Mouse (Mus musculus) lung, embryonic 16.5 days (tissue): Measurements from ENCODE around the gene Med12. TPM values are rescaled to one million over a fixed set of nuclear protein-coding genes. Genes with fewer than 3 reads are reported as not detected.
"Not testable (repeated sequence)": the region's sequence is repeated elsewhere in the genome, so short reads cannot be mapped to it uniquely, and the experiment has no call there.

ENCODE experiments used
- ATAC-seq: fragments of 200-750 bp; cut with Nextera tagmentation; 2 replicates; pipeline ENCODE4 v1.8.0; 2017; ENCODE audit warnings: low read depth, mild to moderate bottlenecking, moderate library complexity
- H3K27ac ChIP-seq: fragments of 300-500 bp; sonication (generic); 2 replicates; pipeline ENCODE4 v1.5.1; 2014; ENCODE audit warnings: mild to moderate bottlenecking, control low read depth, low read length
- H3K27me3 ChIP-seq: fragments of 300-500 bp; sonication (generic); 2 replicates; pipeline ENCODE4 v1.6.1; 2014; ENCODE audit warnings: low read depth, low read length, mixed read lengths; ENCODE audit not compliant: control insufficient read depth, insufficient read depth
- H3K36me3 ChIP-seq: fragments of 300-500 bp; sonication (generic); 2 replicates; pipeline ENCODE4 v1.6.1; 2014; ENCODE audit warnings: low read length; ENCODE audit not compliant: control insufficient read depth, insufficient read depth
- H3K4me1 ChIP-seq: fragments of 300-500 bp; sonication (generic); replicated peaks from 2 replicates; pipeline ENCODE4 v1.6.1; 2014; ENCODE audit warnings: low read length, mixed read lengths; ENCODE audit not compliant: control insufficient read depth, insufficient read depth
- H3K4me2 ChIP-seq: fragments of 300-500 bp; sonication (generic); 2 replicates; pipeline ENCODE4 v1.6.1; 2014; ENCODE audit warnings: low read depth, low read length, control low read depth
- H3K4me3 ChIP-seq: fragments of 300-500 bp; sonication (generic); 2 replicates; pipeline ENCODE4 v1.5.1; 2014; ENCODE audit warnings: mild to moderate bottlenecking, low read length, control low read depth
- H3K9ac ChIP-seq: fragments of 300-500 bp; sonication (generic); 2 replicates; pipeline ENCODE4 v1.6.1; 2014; ENCODE audit warnings: low read length, control low read depth
- H3K9me3 ChIP-seq: fragments of 300-500 bp; sonication (generic); 2 replicates; pipeline ENCODE4 v1.6.1; 2016; ENCODE audit warnings: low read length; ENCODE audit not compliant: control insufficient read depth
- WGBS: fragments of 180-500 bp; shearing (Covaris S2); extraction: QIAGEN DNeasy Blood & Tissue Kit; methylation state at CpG from one replicate; pipeline ENCODE4 v1.1.7; 2014; 5-methylcytosine and 5-hydroxymethylcytosine counted together
- polyA plus RNA-seq: library from polyadenylated mRNA; unstranded; fragments of >200 nt; fragmentation: Nextera tagmentation; extraction: Ambion mirVana; gene quantifications from 2 replicates; pipeline ENCODE4 v1.2.1, GENCODE M21; 2015

Med12 gene
- polyA plus RNA-seq, 1 experiment from 2014 or later, result 34.2 TPM

- H3K4me1 ChIP-seq, result no peaks in the 10 kb centered on the region
- no peak overlapping the region for H3K27ac ChIP-seq
- no peaks in the 10 kb centered on the region for H3K36me3 ChIP-seq
- H3K4me2 ChIP-seq, result no peak overlapping the region
- no peaks in the 10 kb centered on the region for H3K27me3 ChIP-seq
- WGBS, result 82% methylated on average over 11 of the region's 12 CpGs
- no peak overlapping the region for H3K9ac ChIP-seq
- H3K4me3 ChIP-seq, result no peak overlapping the region
- no peak for ATAC-seq
- no peaks in the 10 kb centered on the region for H3K9me3 ChIP-seq
Observed at GRCm38 (mm10) chrX:101319775-101320174, 45.9 kb downstream of the Med12 start.

DNA sequence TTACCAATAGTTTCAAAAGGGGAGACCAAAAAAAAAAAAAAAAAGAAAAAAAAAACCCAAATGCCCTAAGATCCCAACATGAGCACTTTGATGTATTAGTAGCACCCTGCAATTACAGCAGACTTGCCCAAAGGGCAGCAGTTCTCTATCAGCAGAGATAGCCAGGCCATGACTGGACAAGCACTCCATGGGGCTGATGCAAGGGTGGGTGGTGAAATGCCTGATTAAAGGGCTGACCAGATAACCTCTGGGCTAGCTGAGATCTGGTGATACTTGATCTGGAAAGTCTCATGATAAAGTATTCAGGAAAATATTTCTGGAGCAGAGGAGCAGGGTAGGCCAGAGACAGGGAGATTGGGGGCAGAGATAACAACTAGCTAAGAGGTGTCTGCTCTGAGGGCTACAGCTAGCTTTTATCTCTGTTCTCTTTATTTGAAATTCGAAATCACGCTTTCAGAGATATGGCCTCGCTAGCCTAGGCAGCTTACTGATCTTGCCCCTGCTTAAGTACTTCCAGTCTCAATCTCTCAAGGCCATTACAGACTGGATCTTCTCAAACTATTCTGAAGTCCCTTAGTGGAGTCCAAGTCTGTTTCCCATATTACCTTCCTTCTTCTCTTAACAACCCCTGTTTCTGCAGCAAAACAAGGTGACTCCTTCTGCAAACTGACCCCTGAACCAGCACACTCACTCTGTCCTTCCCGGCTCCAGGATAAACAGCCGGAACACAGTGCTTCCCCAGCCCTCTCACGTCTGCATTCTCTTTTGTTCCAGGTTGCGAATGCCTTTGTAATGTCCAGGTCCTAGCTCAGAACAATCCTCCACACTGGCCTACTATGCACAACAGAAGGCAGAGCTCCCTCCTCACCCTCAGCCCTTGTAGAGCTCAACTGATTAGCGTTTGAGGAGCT is 52.4 kb downstream of the Med12 start:
- H3K27ac ChIP-seq, result no peak overlapping the region
- no peaks in the 10 kb centered on the region for H3K9me3 ChIP-seq
- no peak overlapping the region for H3K4me3 ChIP-seq
- 32% methylated on average over 8 of the region's 8 CpGs for WGBS
- no peaks in the 10 kb centered on the region for H3K36me3 ChIP-seq
- H3K4me1 ChIP-seq, result no peaks in the 10 kb centered on the region; the same call in 1 of the 2 replicates
- no peak for ATAC-seq
- no peaks in the 10 kb centered on the region for H3K27me3 ChIP-seq
- H3K4me2 ChIP-seq, result no peak overlapping the region
- H3K9ac ChIP-seq, result no peak overlapping the region

- 23% methylated on average over 10 of the region's 10 CpGs for WGBS
- H3K27ac ChIP-seq, result peak overlapping the region; percentile 52; the same call in 1 of the 2 replicates
Observed at GRCm38 (mm10) chrX:101329372-101330028, 55.7 kb downstream of the Med12 start.

DNA sequence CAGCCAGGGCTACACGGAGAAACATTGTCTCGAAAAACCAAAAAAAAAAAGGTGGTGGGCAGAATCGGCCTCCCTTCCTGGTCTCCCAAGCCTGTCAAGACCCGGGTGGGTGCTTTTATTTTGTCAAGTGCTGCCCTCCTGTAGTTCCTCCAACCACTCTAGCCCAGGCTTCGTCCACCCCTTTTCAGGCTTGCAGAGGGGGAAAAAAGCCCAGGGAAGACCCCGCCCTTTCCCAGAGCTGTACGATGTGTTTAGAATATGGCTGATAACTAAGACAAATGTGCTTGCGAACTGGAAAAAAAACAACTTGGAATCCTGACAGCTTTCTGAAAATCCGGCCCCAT is 58.2 kb downstream of the Med12 start:
- no peaks in the 10 kb centered on the region for H3K36me3 ChIP-seq
- H3K9ac ChIP-seq, result peak overlapping the region; percentile 63
- no peaks in the 10 kb centered on the region for H3K27me3 ChIP-seq
- H3K4me3 ChIP-seq, result peak overlapping the region; percentile 40
- WGBS, result 27% methylated on average over 9 of the region's 9 CpGs
- H3K27ac ChIP-seq, result peak overlapping the region; percentile 95
- H3K9me3 ChIP-seq, result no peaks in the 10 kb centered on the region
- no peaks in the 10 kb centered on the region; the same call in 1 of the 2 replicates for H3K4me1 ChIP-seq
- H3K4me2 ChIP-seq, result peak overlapping the region; percentile 51
- peak; percentile 59 for ATAC-seq

More at GRCm38 (mm10) chrX:101329372-101330028, 55.7 kb downstream of the Med12 start:
- no peaks in the 10 kb centered on the region for H3K27me3 ChIP-seq
- no peaks in the 10 kb centered on the region; the same call in 1 of the 2 replicates for H3K4me1 ChIP-seq
- H3K9me3 ChIP-seq, result no peaks in the 10 kb centered on the region
- no peak overlapping the region for H3K4me3 ChIP-seq
- H3K9ac ChIP-seq, result peak overlapping the region; percentile 54
- H3K36me3 ChIP-seq, result no peaks in the 10 kb centered on the region
- no peak for ATAC-seq
- peak overlapping the region; percentile 29 for H3K4me2 ChIP-seq

DNA sequence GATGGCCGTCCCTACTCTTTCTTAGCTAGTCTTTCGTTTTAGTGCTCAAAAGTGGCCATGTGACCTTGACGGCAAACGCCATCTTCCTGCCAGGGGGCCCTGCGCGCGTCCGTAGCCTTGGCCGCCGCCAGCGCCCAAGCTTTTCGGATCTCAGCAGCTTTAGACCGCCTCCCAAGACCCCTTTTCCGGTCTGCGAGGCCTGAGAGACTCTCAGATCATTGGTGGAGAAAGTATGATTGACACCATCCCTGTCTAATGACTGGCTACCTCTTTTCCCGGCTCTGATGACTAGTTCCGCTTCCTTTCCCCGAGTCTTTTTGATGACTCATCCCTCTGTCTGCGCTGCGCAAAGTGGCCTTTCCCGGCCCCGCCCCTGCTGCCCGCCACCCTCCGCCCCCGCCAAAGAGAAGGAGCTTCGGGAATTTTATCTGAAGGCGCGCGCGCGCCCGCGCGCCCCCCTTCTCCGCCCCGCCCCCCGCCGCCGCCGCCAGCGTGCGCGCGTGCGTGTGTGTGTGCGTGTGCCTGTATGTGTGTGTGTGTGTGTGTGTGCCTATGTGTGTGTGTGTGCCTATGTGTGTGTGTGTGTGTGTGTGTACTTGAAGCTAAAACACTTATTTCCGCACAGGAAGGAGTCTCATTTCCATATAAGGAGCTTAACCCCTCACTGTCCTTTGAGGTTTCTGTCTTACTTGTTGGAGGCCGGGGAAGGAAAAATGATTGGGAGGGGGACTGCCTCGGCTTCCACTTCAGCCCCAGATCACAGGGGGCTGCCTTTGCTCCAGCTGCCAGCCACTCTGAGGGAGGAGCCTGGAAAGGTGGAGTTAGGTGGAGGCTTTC is 58.8 kb downstream of the Med12 start:
- Histone ChIP-seq H3K27me3 (no peaks in the 10 kb centered on the region), H3K9me3 (no peaks in the 10 kb centered on the region), H3K36me3 (no peaks in the 10 kb centered on the region), H3K4me1 (no peaks in the 10 kb centered on the region; the same call in 1 of the 2 replicates), H3K9ac (peak overlapping the region; percentile 68), H3K4me3 (peak overlapping the region; percentile 54), H3K27ac (peak overlapping the region; percentile 95), H3K4me2 (peak overlapping the region; percentile 65)
- ATAC-seq, result peak; percentile 97
- 17% methylated on average over 29 of the region's 49 CpGs for WGBS

GRCm38 (mm10) chrX:101334606-101335005 is 60.8 kb downstream of the Med12 start:
- 89% methylated on average over 5 of the region's 5 CpGs for WGBS
- Histone ChIP-seq H3K9me3 (no peaks in the 10 kb centered on the region), H3K4me3 (no peak overlapping the region), H3K27ac (no peak overlapping the region), H3K9ac (no peak overlapping the region), H3K4me2 (no peak overlapping the region), H3K36me3 (no peaks in the 10 kb centered on the region), H3K27me3 (no peaks in the 10 kb centered on the region), H3K4me1 (no peaks in the 10 kb centered on the region)
- no peak for ATAC-seq

- Histone ChIP-seq H3K27ac (no peak overlapping the region), H3K27me3 (no peaks in the 10 kb centered on the region), H3K9ac (no peak overlapping the region), H3K4me3 (no peak overlapping the region), H3K4me1 (no peaks in the 10 kb centered on the region), H3K36me3 (no peaks in the 10 kb centered on the region), H3K4me2 (no peak overlapping the region), H3K9me3 (no peaks in the 10 kb centered on the region)
- no peak for ATAC-seq
- 47% methylated on average over 4 of the region's 4 CpGs for WGBS
Observed at GRCm38 (mm10) chrX:101338666-101339065, 64.8 kb downstream of the Med12 start.

DNA sequence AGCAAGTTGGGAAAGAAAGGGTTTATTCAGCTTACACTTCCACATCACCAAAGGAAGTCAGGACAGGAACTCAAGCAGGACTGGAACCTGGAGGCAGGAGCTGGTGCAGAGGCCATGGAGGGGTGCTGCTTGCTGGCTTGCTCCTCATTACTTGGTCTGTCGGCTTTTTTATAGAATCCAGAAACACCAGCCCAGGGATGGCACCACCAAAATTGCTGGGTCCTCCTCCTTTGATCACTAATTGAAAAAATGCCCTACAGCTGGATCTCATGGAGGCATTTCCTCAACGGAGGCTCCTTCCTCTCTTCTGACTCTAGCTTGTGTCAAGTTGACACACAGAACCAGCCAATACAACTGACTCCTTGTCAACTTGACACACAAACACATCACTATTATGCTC is 69.0 kb downstream of the Med12 start:
- not testable (repeated sequence) for H3K27ac ChIP-seq, H3K36me3 ChIP-seq, H3K9ac ChIP-seq, H3K27me3 ChIP-seq, H3K4me3 ChIP-seq, H3K4me2 ChIP-seq, ATAC-seq, H3K9me3 ChIP-seq, H3K4me1 ChIP-seq
- 78% methylated on average over 2 of the region's 2 CpGs for whole genome bisulfite sequencing

- no peak for ATAC-seq
Observed at GRCm38 (mm10) chrX:101345456-101345855, 71.6 kb downstream of the Med12 start.

More at GRCm38 (mm10) chrX:101345456-101345855, 71.6 kb downstream of the Med12 start:
- Histone ChIP-seq H3K9me3 (no peaks in the 10 kb centered on the region), H3K4me2 (no peak overlapping the region), H3K9ac (no peak overlapping the region), H3K27me3 (no peaks in the 10 kb centered on the region), H3K4me3 (no peak overlapping the region), H3K4me1 (no peaks in the 10 kb centered on the region), H3K36me3 (no peaks in the 10 kb centered on the region), H3K27ac (no peak overlapping the region)
- 72% methylated on average over 2 of the region's 2 CpGs for WGBS
